Mouse (Mus musculus) bone marrow macrophage, adult 2 months (primary cell): Measurements from ENCODE around the gene Ssbp3.

ENCODE experiments used
- CTCF ChIP-seq: IDR thresholded peaks from 2 replicates; pipeline ENCODE4 v1.5.1; 2012; ENCODE audit warnings: low read depth, mild to moderate bottlenecking, low read length, moderate library complexity
- POLR2A ChIP-seq: IDR thresholded peaks from 2 replicates; pipeline ENCODE4 v1.6.1; 2012; ENCODE audit warnings: mild to moderate bottlenecking, low read depth, low read length, borderline replicate concordance

DNA sequence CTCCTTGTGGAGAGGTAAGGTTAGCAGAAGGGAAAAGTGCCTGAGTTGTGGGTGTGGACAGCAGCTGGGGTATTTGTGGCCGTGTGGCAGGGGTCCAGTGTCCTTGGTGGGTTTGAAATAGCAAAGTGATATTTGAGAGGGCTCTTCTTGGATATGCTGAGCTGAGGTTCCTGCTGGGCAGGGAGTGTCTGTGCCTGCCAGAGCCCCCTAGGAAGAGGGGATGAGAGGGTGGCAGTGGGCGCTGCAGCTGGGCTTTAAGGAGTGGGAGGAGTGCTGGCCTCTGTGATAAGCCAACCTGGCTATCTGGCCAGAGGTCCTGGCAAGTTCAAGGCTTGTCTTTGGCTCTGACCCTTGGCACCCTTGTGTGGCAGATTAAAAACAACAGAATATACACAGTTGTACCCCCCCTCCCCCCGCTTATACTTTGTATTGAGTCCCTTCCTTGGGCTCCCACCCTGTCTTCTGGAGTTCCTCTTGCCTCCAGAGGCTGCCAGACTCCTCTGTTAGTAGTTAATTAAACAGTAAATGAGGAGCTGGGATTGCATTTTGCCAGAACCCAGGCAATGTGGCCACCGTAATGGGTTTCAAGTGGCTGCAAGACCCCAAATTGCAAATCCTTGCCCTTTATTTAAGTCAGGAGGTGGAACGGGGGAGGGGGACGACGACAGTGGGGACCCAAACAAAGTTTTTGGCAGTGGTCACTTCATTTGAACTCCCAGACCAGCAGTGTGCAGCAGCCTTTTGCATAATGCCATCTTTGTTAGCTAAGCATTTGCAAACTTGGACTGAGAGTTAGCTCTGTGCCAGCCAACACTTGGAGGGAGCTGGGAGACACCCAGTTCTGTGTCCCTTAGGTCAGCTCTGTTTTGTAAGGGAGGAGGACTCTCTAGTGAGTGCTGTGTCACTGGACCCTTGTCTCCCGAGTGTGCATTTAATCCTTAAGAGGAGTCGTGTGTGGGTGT, 11.2 kb downstream of the Ssbp3 start:
- no peak for TF ChIP-seq CTCF
- no peak for TF ChIP-seq POLR2A
